Comparison of ENCODE assay signal across 10 mouse cellular contexts in the genomic region with DNA sequence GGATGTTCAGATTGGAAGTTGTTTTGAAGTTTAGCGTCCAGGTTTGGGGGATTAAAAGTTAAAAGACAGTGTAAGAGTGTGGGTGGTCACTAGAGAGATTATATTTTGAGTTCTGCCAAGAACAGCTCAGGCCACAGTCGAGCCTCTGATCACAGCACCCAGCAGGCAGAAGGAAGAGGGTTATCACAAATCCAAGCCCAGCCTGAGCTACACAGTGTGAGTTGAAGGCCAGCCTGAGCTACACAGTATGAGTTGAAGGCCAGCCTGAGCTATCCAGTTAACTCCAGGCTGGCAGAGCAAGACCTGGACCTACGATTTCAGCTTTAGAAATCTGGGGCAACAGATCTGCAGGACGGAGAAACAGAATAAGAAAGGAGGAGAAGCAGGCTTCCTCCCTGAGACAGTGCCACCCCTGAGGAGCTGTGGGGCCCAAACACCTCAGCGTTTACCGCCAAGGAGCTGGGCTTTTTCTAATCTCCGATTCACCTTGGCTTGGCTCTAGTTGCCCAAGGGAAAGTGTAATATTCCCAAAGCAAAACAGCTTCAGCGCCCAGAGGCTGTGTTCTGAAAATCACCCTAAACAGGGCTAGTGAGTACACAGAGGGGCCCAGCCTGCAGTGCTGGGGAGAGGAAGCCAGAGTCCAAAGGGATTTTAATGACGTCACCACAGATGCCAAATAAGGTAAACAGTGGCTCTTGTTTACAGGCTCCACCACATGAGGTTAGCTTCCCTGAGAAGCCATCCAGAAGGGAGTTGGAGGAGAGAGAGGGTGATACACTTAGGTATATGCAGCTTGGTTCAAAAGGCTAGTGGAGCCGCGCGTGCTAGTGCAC. TPM values are rescaled to one million over a fixed set of nuclear protein-coding genes. Genes with fewer than 3 reads are reported as not detected.
DNase-seq lines count a peak whose midpoint lies in the region; ATAC-seq and TF ChIP-seq lines count a peak whose summit lies in the region.
"Had no signal": no experiment of that assay in that cellular context is flagged by ENCODE, and none has a peak within 500 bp of the region (broad histone marks: within the 10 kb centered on the region; RNA-seq: fewer than 3 reads in every experiment).

No protein-coding gene starts in this region.

- peak; percentile 45 for DNase-seq in forebrain, embryonic 10.5 days (ENCODE audit: extremely low spot score, low spot score)
- DNase-seq in forebrain, embryonic 14.5 days (ENCODE audit: low spot score): no peak
- DNase-seq in kidney, postnatal 0 days (ENCODE audit: low spot score): peak; percentile 57
- no peak for DNase-seq in B cell, adult 2 months
- no peak for DNase-seq in thymus, postnatal 10 days (ENCODE audit: low spot score in 2 of 2)
- DNase-seq in MN1 (ENCODE audit: low spot score): no peak
- DNase-seq: lung, adult 2 months had no signal

- H3ac ChIP-seq in myocyte (ENCODE audit: control insufficient read depth, insufficient read length): no peak overlapping the region

- H3K27ac ChIP-seq in forebrain, embryonic 10.5 days: peak overlapping the region; percentile 85
- H3K27ac ChIP-seq in forebrain, embryonic 16.5 days (ENCODE audit: low read length): no peak overlapping the region
- H3K27ac ChIP-seq in forebrain, embryonic 14.5 days (ENCODE audit: low read depth, low read length): peak overlapping the region; percentile 60; the same call in 1 of the 2 replicates
- H3K27ac ChIP-seq in kidney, postnatal 0 days: peak overlapping the region; percentile 64; the same call in 1 of the 2 replicates

- peak overlapping the region; percentile 25; the same call in 1 of the 2 replicates for H3K4me3 ChIP-seq in forebrain, embryonic 10.5 days
- no peak overlapping the region for H3K4me3 ChIP-seq in forebrain, embryonic 16.5 days (replicated peaks; ENCODE audit: low read length)
- no peak overlapping the region for H3K4me3 ChIP-seq in forebrain, embryonic 14.5 days (ENCODE audit: low read depth, low read length)
- H3K4me3 ChIP-seq in kidney, postnatal 0 days (replicated peaks; ENCODE audit: low read depth, low read length): no peak overlapping the region
- no peak overlapping the region for H3K4me3 ChIP-seq in myocyte

- no peaks in the 10 kb centered on the region for H3K36me3 ChIP-seq in forebrain, embryonic 10.5 days (replicated peaks)
- no peaks in the 10 kb centered on the region for H3K36me3 ChIP-seq in forebrain, embryonic 16.5 days (ENCODE audit: control insufficient read depth, insufficient read depth)
- H3K36me3 ChIP-seq in forebrain, embryonic 14.5 days (ENCODE audit: control insufficient read depth, insufficient read depth, low read length): no peaks in the 10 kb centered on the region
- no peaks in the 10 kb centered on the region for H3K36me3 ChIP-seq in kidney, postnatal 0 days (ENCODE audit: insufficient read depth, low read length)
- H3K36me3 ChIP-seq in myocyte (ENCODE audit: control insufficient read depth, insufficient read depth): no peaks in the 10 kb centered on the region

- no peak overlapping the region for H3K9ac ChIP-seq in forebrain, embryonic 16.5 days (replicated peaks; ENCODE audit: low read depth, low read length)
- no peak overlapping the region for H3K9ac ChIP-seq in forebrain, embryonic 14.5 days (ENCODE audit: low read length)
- 0 out of 2 replicates have a peak overlapping the region, but pooled peaks have one; percentile 19 for H3K9ac ChIP-seq in kidney, postnatal 0 days (ENCODE audit: low read depth, low read length)

- ATAC-seq in forebrain, embryonic 16.5 days: no peak
- no peak; the same call in 1 of the 2 replicates for ATAC-seq in forebrain, embryonic 14.5 days
- ATAC-seq in kidney, postnatal 0 days (replicated peaks; ENCODE audit: low FRiP score, low read depth): peak; percentile 81; the same call in 1 of the 2 replicates

- 25% methylated on average over 12 of the region's 12 CpGs for WGBS in forebrain, embryonic 10.5 days
- WGBS in forebrain, embryonic 16.5 days: 34% methylated on average over 12 of the region's 12 CpGs
- WGBS in forebrain, embryonic 14.5 days: 27% methylated on average over 12 of the region's 12 CpGs
- 52% methylated on average over 12 of the region's 12 CpGs for WGBS in kidney, postnatal 0 days

- H3K9me3 ChIP-seq in forebrain, embryonic 10.5 days: no peaks in the 10 kb centered on the region
- H3K9me3 ChIP-seq in forebrain, embryonic 16.5 days (ENCODE audit: control insufficient read depth, low read length): no peaks in the 10 kb centered on the region
- no peaks in the 10 kb centered on the region for H3K9me3 ChIP-seq in forebrain, embryonic 14.5 days (replicated peaks; ENCODE audit: control insufficient read depth, low read length)
- no peaks in the 10 kb centered on the region for H3K9me3 ChIP-seq in kidney, postnatal 0 days (replicated peaks; ENCODE audit: low read length)

- TF ChIP-seq CTCF in kidney, postnatal 0 days (IDR thresholded peaks at IDR 0.05; ENCODE audit: low read depth): no peak

- H3K27me3 ChIP-seq in forebrain, embryonic 10.5 days (ENCODE audit: poor library complexity, severe bottlenecking): peaks cover 57% of the 10 kb centered on the region
- no peaks in the 10 kb centered on the region; the same call in 1 of the 2 replicates for H3K27me3 ChIP-seq in forebrain, embryonic 16.5 days (replicated peaks; ENCODE audit: control insufficient read depth, insufficient read depth, low read length)
- H3K27me3 ChIP-seq in forebrain, embryonic 14.5 days (replicated peaks; ENCODE audit: control insufficient read depth, insufficient read depth, low read length): no peaks in the 10 kb centered on the region
- H3K27me3 ChIP-seq in kidney, postnatal 0 days (ENCODE audit: insufficient read depth, low read length): no peaks in the 10 kb centered on the region
- no peaks in the 10 kb centered on the region for H3K27me3 ChIP-seq in myocyte (ENCODE audit: control insufficient read depth, insufficient read depth, insufficient read length)

- H3K4me1 ChIP-seq in forebrain, embryonic 10.5 days: peaks cover 55% of the 10 kb centered on the region
- peaks cover 12% of the 10 kb centered on the region for H3K4me1 ChIP-seq in forebrain, embryonic 16.5 days (replicated peaks; ENCODE audit: control insufficient read depth, insufficient read depth, low read length)
- H3K4me1 ChIP-seq in forebrain, embryonic 14.5 days (ENCODE audit: control insufficient read depth, insufficient read depth, low read length): peaks cover 15% of the 10 kb centered on the region
- peaks cover 15% of the 10 kb centered on the region; the same call in 1 of the 2 replicates for H3K4me1 ChIP-seq in kidney, postnatal 0 days (replicated peaks; ENCODE audit: insufficient read depth, low read length)

- no peak overlapping the region for H3K4me2 ChIP-seq in forebrain, embryonic 16.5 days (ENCODE audit: low read length)
- H3K4me2 ChIP-seq in forebrain, embryonic 14.5 days (ENCODE audit: low read length): no peak overlapping the region
- H3K4me2 ChIP-seq in kidney, postnatal 0 days (ENCODE audit: low read length): no peak overlapping the region
- no peak overlapping the region for H3K4me2 ChIP-seq in myocyte (ENCODE audit: low read depth)

- no peaks in the 10 kb centered on the region for H3K79me2 ChIP-seq in myocyte (ENCODE audit: control insufficient read depth, insufficient read depth)

- no peak for TF ChIP-seq POLR2A in myocyte (IDR thresholded peaks at IDR 0.05; ENCODE audit: insufficient read length, low read depth)

TF ChIP-seq in myocyte, 11 proteins besides CTCF, POLR2A, EP300 and RAD21:
- no peak for TF ChIP-seq MAX (IDR thresholded peaks at IDR 0.05; ENCODE audit: low read depth)
- TF ChIP-seq SRF (IDR thresholded peaks at IDR 0.05; ENCODE audit: control insufficient read depth, insufficient read length, low read depth): peak; percentile 92
- no peak for TF ChIP-seq REST (IDR thresholded peaks at IDR 0.05; ENCODE audit: insufficient read depth, insufficient read length)

RNA-seq across cellular contexts. Expression of a gene that starts 37.5 kb away (rescaled TPM):
- polyA plus RNA-seq in forebrain, embryonic 10.5 days (2016; fragmentation: Nextera tagmentation; extraction: Ambion mirVana): 65.5 and 72.6 TPM in 2 replicates
- polyA plus RNA-seq in forebrain, embryonic 16.5 days (2015; fragmentation: Nextera tagmentation; extraction: Ambion mirVana): 64.9 and 68.8 TPM in 2 replicates
- 75.5 and 80.8 TPM in 2 replicates for polyA plus RNA-seq in forebrain, embryonic 14.5 days (2014; fragmentation: Nextera tagmentation; extraction: Ambion mirVana)
- polyA plus RNA-seq in kidney, postnatal 0 days (2015; fragmentation: Nextera tagmentation; extraction: Ambion mirVana): 76.3 and 77.7 TPM in 2 replicates
- 319 TPM for polyA plus RNA-seq in myocyte (2012; fragmentation: generic; extraction: Trizol)

RNA-seq across cellular contexts. Expression of a gene that starts 52.2 kb away (rescaled TPM):
- polyA plus RNA-seq in forebrain, embryonic 10.5 days (2016; fragmentation: Nextera tagmentation; extraction: Ambion mirVana): 0.17 and 0.73 TPM in 2 replicates
- polyA plus RNA-seq in forebrain, embryonic 16.5 days (2015; fragmentation: Nextera tagmentation; extraction: Ambion mirVana): not detected in 2 replicates
- 0.24 TPM in 1 of 2 replicates, not detected in the other for polyA plus RNA-seq in forebrain, embryonic 14.5 days (2014; fragmentation: Nextera tagmentation; extraction: Ambion mirVana)
- 4.2 TPM in 2 replicates for polyA plus RNA-seq in kidney, postnatal 0 days (2015; fragmentation: Nextera tagmentation; extraction: Ambion mirVana)
- polyA plus RNA-seq in myocyte (2012; fragmentation: generic; extraction: Trizol): not detected
- polyA plus RNA-seq: lung, adult 2 months; small intestine, adult 2 months had no signal

Comparison
In these comparisons a context has a peak if more than half of its experiments do, and no peak if none do; other contexts are left out.
1. DNase-seq: peak in forebrain, embryonic 10.5 days (single experiment) and kidney, postnatal 0 days (single experiment); none in forebrain, embryonic 14.5 days (single experiment), B cell, adult 2 months (0 of 2), thymus, postnatal 10 days (0 of 2) and MN1 (single experiment).